Mouse (Mus musculus) intestine, postnatal 0 days (tissue): ENCODE results near the gene Dytn. TPM values are rescaled to one million over a fixed set of nuclear protein-coding genes. Genes with fewer than 3 reads are reported as not detected.

ENCODE experiments used
- ATAC-seq: fragments of 200-750 bp; cut with Nextera tagmentation; 2 replicates; pipeline ENCODE4 v1.8.0; 2017; ENCODE audit warnings: mild to moderate bottlenecking, moderate TSS enrichment, moderate library complexity
- H3K27ac ChIP-seq: fragments of 300-500 bp; sonication (generic); 2 replicates; pipeline ENCODE4 v1.5.1; 2014; ENCODE audit warnings: mild to moderate bottlenecking, low read depth, low read length, moderate library complexity
- H3K27me3 ChIP-seq: fragments of 300-500 bp; sonication (generic); replicated peaks from 2 replicates; pipeline ENCODE4 v1.6.1; 2014; ENCODE audit warnings: low read length, mixed read lengths; ENCODE audit not compliant: control insufficient read depth, insufficient read depth
- H3K36me3 ChIP-seq: fragments of 300-500 bp; sonication (generic); 2 replicates; pipeline ENCODE4 v1.6.1; 2014; ENCODE audit warnings: mild to moderate bottlenecking, moderate library complexity; ENCODE audit not compliant: control insufficient read depth, insufficient read depth
- H3K4me1 ChIP-seq: fragments of 300-500 bp; sonication (generic); replicated peaks from 2 replicates; pipeline ENCODE4 v1.6.1; 2014; ENCODE audit warnings: antibody characterized with exemption, low read length, mixed read lengths; ENCODE audit not compliant: control insufficient read depth, insufficient read depth
- H3K4me2 ChIP-seq: fragments of 300-500 bp; sonication (generic); replicated peaks from 2 replicates; pipeline ENCODE4 v1.6.1; 2014; ENCODE audit warnings: low read depth, mild to moderate bottlenecking, moderate library complexity
- H3K4me3 ChIP-seq: fragments of 300-500 bp; sonication (generic); 2 replicates; pipeline ENCODE4 v1.5.1; 2014; ENCODE audit warnings: low read depth, low read length
- H3K9ac ChIP-seq: fragments of 300-500 bp; sonication (generic); 2 replicates; pipeline ENCODE4 v1.6.1; 2014; ENCODE audit warnings: mild to moderate bottlenecking, low read depth, low read length
- H3K9me3 ChIP-seq: fragments of 300-500 bp; sonication (generic); 2 replicates; pipeline ENCODE4 v1.6.1; 2016; ENCODE audit warnings: mixed run types; ENCODE audit not compliant: control insufficient read depth
- CTCF ChIP-seq: sonication (generic); IDR thresholded peaks from 2 replicates; pipeline ENCODE4 v1.5.1; 2016; ENCODE audit warnings: low read depth, mild to moderate bottlenecking, control low read depth, antibody characterized with exemption, moderate library complexity
- WGBS: fragments of 180-500 bp; shearing (Covaris S2); extraction: QIAGEN DNeasy Blood & Tissue Kit; methylation state at CpG from one replicate; pipeline ENCODE4 v1.1.7; 2014; 5-methylcytosine and 5-hydroxymethylcytosine counted together
- polyA plus RNA-seq: library from polyadenylated mRNA; unstranded; fragments of >200 nt; fragmentation: Nextera tagmentation; extraction: Ambion mirVana; gene quantifications from 2 replicates; pipeline ENCODE4 v1.2.1, GENCODE M21; 2015

Dytn gene
- polyA plus RNA-seq, 1 experiment from 2014 or later: not detected

DNA sequence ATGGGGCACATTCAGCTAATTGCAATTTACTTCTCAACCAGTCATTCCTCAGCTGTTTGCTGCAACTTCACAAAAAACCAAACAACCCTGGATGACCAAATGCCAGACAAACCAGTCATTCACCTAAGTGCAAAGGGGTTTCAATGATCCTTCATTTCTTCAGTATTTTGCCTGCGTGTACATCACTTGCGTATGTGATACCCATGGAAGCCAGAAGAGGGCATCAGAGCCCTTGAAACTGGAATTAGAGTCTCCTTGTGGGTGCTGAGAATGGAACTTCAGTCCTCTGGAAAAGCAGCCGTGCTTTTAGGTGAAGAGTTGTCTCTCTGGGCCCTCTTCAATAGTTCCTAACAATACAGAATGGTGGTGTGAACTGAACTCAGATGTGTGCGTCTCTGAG lies 77.1 kb downstream of the Dytn start:
- no peak for TF ChIP-seq CTCF
- H3K9ac ChIP-seq: no peak overlapping the region
- 93% methylated on average over 4 of the region's 4 CpGs for WGBS
- H3K4me2 ChIP-seq: no peak overlapping the region
- H3K9me3 ChIP-seq: no peaks in the 10 kb centered on the region
- H3K4me1 ChIP-seq: no peaks in the 10 kb centered on the region
- no peaks in the 10 kb centered on the region for H3K27me3 ChIP-seq
- no peak for ATAC-seq
- no peak overlapping the region for H3K4me3 ChIP-seq
- H3K36me3 ChIP-seq: no peaks in the 10 kb centered on the region
- H3K27ac ChIP-seq: no peak overlapping the region

DNA sequence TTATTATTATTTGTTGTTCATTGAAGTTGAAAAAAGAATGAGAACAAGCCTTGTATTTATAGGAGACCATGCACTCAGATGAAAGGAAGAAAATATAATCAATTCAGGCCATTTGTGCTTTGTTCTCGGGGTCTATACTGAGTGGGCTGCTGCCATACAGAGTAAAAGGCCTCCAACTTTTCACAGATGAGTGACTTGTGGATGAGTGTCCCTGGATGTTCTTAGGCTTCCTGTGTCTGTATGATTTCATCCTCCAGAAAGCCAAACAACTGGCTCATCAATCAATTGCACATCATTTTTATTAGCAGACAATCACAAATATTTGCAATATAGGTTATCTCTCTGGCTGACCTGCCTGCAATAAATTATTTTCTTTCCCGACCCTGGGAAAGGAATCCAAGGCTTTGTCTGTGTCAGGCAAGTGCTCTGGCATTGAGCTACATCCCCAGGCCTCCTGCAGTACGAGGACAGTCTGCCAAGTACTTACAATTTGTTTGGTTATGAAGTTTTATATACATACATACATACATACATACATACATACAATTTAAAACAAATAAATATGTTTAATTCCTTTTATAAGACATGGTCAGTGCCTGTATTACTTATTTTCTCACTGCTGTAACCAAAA lies 82.7 kb downstream of the Dytn start:
- no peak for TF ChIP-seq CTCF
- H3K4me1 ChIP-seq: no peaks in the 10 kb centered on the region
- H3K36me3 ChIP-seq: no peaks in the 10 kb centered on the region
- H3K4me2 ChIP-seq: no peak overlapping the region
- H3K4me3 ChIP-seq: no peak overlapping the region
- 13% methylated on average over 3 of the region's 3 CpGs for WGBS
- H3K9ac ChIP-seq: no peak overlapping the region
- H3K9me3 ChIP-seq: no peaks in the 10 kb centered on the region
- no peak for ATAC-seq
- H3K27me3 ChIP-seq: no peaks in the 10 kb centered on the region
- H3K27ac ChIP-seq: no peak overlapping the region

DNA sequence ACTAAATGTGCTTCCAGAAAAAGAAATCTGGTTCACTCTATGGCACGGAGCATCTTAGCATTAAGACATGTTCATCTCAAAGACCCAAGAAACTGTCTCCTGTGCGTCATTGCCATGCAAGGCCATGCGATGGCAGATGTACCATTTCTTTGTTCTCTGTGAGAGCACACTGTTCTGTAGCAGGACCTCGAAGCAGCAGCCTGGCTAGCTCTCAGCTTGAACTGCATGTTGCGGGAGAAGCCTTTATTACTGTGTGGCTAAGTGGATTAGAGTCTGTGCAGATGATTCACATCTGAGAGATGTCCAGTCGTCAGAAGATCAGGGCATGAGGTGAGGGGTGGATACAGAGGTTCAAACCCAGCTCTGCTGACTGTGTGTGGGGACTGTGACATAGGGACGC lies 99.9 kb downstream of the Dytn start:
- 73% methylated on average over 7 of the region's 7 CpGs for WGBS
- Histone ChIP-seq H3K4me1 (no peaks in the 10 kb centered on the region), H3K9ac (no peak overlapping the region), H3K27me3 (no peaks in the 10 kb centered on the region), H3K4me3 (no peak overlapping the region), H3K27ac (no peak overlapping the region), H3K36me3 (no peaks in the 10 kb centered on the region), H3K9me3 (no peaks in the 10 kb centered on the region), H3K4me2 (no peak overlapping the region)
- no peak for ATAC-seq
- TF ChIP-seq CTCF: no peak

DNA sequence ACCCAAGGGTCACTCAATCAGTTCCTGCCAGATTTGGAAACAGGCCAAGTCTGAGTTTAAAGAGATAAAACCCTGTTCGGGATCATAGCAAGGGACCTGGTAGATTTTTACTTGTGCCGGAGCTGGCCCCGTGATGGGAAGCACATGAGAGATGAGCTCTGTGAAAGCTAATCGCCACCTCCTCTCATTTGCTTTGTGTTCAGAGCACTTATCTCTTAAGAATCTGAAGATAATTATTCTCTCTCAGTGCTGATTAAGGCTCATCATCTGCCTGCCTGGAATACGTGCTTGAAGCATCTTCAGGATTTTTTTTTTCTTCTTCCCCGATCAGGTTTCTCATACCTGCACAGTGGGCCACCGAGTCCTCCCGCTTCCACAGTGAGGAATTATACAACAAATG lies 107.6 kb downstream of the Dytn start:
- no peak overlapping the region for H3K9ac ChIP-seq
- no peaks in the 10 kb centered on the region for H3K36me3 ChIP-seq
- no peak overlapping the region for H3K27ac ChIP-seq
- no peaks in the 10 kb centered on the region for H3K9me3 ChIP-seq
- ATAC-seq: no peak
- H3K4me1 ChIP-seq: no peaks in the 10 kb centered on the region
- 79% methylated on average over 8 of the region's 8 CpGs for WGBS
- H3K27me3 ChIP-seq: no peaks in the 10 kb centered on the region
- no peak overlapping the region for H3K4me3 ChIP-seq
- no peak for TF ChIP-seq CTCF
- H3K4me2 ChIP-seq: no peak overlapping the region

DNA sequence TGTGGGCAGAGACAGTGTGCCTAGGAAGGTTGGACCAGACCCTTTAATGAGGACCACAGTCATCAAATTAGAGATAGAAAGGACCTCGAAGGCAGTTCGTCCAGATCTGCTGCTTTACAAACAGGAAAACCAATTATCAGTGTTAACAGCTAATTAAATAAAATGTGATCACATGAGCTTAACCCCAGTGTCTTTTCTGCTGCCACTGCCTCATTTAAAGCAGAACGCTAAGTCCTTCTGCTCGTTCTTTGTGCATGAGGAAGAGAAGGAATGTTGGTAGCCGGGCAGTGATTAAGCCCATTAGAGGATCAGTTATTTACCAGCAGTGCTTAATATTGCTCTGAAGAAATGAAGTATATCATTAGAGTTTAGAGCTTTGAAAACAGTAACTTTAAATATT lies 109.9 kb downstream of the Dytn start:
- no peaks in the 10 kb centered on the region for H3K9me3 ChIP-seq
- H3K9ac ChIP-seq: no peak overlapping the region
- H3K4me1 ChIP-seq: no peaks in the 10 kb centered on the region
- no peak overlapping the region for H3K4me3 ChIP-seq
- no peaks in the 10 kb centered on the region for H3K27me3 ChIP-seq
- no peaks in the 10 kb centered on the region for H3K36me3 ChIP-seq
- H3K27ac ChIP-seq: no peak overlapping the region
- no peak overlapping the region for H3K4me2 ChIP-seq
- TF ChIP-seq CTCF: no peak
- 75% methylated on average over 5 of the region's 5 CpGs for WGBS
- ATAC-seq: no peak

DNA sequence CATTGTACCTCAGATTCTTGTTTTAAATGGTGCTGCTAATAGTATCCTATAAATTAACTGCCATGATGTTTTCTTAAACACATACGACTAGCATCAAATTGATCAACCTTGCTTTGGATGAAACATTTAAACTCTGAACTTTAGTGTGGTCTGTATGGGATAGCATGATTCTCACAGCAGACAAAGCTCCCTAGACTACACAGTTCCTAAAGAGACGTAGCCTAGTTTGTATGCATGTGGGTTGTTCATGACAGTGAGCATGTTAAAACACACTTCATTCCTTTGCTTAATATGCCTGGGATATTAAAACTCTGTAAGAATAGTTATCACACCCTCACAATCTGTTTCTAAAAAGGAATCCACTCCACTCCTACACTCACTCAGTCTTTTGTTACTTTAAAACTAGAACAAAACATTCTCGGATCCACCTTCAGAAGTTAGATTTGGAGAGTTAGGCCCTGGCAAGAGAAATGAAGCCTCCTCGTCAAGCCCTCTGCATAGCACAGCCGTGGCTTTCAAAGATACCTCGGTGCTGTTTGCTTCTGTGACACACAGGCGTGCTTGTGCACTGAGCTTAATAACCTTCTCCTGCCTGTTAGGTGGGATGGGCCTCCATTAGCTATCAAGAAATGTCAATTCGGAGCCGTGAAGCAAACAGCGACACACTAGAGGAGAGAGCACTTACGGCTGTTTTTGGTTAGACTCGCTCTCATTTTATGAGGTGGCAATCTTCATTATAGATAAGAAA lies 112.7 kb downstream of the Dytn start:
- no peak for ATAC-seq
- 48% methylated on average over 12 of the region's 12 CpGs for WGBS
- H3K36me3 ChIP-seq: no peaks in the 10 kb centered on the region

More for the DNA sequence above, 112.7 kb downstream of the Dytn start:
- Histone ChIP-seq H3K4me1 (no peaks in the 10 kb centered on the region), H3K27ac (no peak overlapping the region), H3K9ac (no peak overlapping the region), H3K27me3 (no peaks in the 10 kb centered on the region), H3K4me3 (no peak overlapping the region), H3K4me2 (no peak overlapping the region), H3K9me3 (no peaks in the 10 kb centered on the region)
- TF ChIP-seq CTCF: no peak
